Mouse (Mus musculus): Measurements from ENCODE around the gene Sptlc3.

DNA sequence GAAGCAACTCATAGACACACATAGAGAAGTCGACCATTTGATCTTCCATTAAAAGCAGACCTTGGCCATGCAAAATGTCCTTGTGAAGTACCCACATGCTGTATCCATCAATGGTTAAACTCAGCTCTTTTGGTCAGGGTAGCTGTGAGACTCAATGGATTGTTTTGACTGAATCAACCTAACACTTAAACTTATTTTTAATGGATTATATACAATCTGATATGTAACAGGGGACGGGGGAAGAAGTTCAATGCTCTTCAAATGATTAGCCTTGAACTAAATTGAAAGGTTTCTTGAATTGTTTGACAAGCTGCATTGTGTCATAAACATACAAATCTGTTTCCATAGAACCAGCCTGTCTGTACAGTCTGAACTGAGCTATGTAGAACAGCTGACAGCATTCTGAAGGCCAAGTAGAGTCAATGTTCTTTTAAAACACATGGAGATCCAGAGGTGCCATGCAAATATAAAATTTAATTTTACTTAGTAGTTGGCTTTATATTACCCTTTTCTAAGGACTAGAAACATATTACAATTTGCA lies 94.0 kb downstream of the Sptlc3 start:
- TF ChIP-seq CTCF (IDR thresholded peaks at IDR 0.05; ENCODE audit: control insufficient read depth, insufficient read depth, low read length), result no peak
- TF ChIP-seq POLR2A (IDR thresholded peaks at IDR 0.05; ENCODE audit: borderline replicate concordance, control insufficient read depth, low read depth, low read length), result no peak
